Mouse (Mus musculus): ENCODE measurements around the gene Tor4a.

Tor4a gene

DNA sequence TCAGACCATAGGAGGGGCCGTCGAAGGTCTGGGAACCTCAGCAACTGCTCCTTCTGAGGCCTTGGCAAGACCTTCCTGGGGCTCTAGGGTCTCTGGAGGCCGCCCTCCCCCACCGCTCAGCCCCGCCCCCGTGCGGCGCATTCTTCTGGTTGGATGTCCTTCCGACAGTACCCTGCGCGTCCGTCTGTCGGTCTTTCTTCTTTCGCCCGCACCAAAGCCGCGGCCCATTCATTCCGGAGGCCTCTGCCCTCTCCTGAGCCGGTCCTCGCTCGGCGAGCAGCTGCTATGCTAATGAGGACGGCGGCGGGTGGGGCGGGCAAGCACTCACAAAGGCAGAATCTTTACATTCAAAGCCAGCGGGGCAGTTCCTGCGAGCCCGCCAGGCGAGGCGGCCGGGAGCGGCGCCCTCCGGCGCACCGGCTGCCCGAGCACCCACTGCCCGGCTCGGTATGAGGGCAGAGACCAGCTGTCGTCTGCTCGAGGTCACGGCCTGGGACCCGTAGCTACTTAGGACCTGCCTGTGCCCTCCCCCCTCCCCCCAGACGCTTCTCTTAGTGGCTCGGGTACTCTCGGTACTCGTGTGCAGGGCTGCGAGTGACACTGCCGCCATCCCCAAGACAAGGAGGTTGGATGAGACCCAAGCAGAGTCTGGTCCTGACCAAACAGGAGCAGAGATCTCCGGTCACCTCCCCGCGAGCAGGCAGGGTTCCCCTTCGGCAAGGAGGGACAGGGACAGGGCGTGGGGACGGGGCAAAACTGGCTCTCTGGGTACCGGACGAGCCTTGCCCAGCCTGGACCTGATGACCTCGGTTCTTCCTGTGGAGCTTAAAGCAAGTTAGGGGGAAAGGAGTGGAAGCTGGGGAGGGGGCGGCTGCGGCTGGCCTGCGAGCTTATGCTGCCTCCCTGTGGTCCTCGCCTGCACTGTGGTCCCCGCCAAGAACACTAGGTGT is 10.8 kb downstream of the Tor4a start:
- DNase-seq, result peak in 1 of 2 experiments; percentile 51

DNA sequence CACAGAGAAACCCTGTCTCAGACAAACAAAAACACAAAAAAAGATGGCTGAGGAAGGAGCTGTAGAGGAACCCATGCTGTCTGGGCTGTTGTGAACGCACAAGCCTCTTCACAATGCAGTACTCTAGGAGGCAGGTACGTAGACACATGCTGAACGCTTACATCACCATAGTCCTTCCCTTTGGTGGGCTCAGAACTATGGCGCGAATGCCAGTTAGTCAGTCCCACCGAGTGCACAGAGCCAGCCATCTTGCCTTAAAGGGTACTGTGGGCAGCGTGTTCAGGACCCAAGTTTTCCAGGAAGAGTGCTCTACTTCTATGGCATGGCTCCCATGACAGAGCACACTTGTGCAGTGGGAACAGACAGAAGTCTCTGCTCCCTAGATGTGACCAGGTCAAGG is 12.2 kb downstream of the Tor4a start:
- no peak for DNase-seq

DNA sequence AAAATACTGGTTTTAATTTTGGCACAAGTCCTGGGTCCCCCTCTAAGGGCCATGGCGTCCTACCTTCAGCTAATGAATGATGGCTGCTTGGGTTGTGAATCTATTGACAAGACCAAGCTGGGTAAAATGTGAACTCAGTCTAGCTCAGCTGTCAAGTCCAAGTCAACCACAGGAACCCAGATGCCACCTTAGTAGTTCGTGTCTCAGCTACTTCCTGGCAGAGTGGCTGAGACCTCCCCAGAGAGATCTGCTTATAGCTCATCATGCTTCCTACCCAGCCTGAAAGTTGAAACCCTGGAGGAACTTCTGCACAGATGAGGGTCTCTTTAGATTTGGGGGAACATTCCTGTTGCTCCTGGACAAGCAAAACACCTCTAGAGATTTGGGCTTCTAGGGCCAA is 13.3 kb downstream of the Tor4a start:
- DNase-seq, result no peak

DNA sequence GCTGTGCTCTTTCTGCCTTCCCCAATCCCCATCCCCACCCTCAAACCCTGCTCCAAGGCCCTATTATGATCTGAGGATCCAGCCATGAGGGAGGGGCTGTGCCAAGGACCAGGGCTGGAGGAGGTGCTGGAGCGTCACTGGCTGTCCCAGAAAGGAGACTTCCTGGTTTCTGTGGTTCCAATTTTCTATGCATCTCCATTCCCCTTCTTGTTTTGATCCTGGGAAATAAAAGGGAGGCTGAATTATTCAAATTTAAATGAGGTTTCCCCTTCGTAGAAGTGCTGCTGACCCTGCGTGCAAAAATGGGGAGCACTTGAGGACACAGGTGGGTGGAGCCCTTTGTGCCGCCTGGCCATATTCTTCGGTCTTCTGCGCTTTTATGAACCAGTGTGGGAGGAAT is 14.0 kb downstream of the Tor4a start:
- DNase-seq, result no peak

GRCm38 (mm10) chr2:25181891-25182397 is 14.7 kb downstream of the Tor4a start:
- no peak for DNase-seq

- DNase-seq, result peak; percentile 59 to 61
Measured at GRCm38 (mm10) chr2:25180973-25181890, 15.5 kb downstream of the Tor4a start.

DNA sequence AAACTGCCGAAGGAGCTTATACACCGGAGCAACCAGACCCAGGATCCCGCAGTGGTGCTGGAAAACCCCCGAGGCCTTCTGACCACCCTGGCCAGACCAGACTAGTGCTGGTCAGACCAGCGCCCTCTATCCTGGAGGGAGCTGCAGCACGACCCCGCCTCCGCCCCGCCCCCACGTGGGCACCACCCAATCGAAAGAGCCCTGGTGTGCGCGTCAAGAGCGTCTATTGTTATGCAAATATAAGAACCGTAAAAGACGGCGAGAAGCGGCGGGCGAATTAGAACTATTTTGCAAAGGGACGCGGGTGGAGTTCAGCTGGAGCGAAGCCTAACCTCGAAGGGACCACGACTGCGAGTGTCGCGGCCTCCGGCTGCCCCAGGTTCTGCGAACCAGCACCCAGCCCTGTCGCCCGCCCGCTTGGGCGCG is 16.2 kb downstream of the Tor4a start, which contains the start of gene Nrarp:
Nrarp (plus strand) TSS at position 281 of the 426 bp plus-strand sequence.
- DNase-seq, result peak; percentile 87 to 95

DNA sequence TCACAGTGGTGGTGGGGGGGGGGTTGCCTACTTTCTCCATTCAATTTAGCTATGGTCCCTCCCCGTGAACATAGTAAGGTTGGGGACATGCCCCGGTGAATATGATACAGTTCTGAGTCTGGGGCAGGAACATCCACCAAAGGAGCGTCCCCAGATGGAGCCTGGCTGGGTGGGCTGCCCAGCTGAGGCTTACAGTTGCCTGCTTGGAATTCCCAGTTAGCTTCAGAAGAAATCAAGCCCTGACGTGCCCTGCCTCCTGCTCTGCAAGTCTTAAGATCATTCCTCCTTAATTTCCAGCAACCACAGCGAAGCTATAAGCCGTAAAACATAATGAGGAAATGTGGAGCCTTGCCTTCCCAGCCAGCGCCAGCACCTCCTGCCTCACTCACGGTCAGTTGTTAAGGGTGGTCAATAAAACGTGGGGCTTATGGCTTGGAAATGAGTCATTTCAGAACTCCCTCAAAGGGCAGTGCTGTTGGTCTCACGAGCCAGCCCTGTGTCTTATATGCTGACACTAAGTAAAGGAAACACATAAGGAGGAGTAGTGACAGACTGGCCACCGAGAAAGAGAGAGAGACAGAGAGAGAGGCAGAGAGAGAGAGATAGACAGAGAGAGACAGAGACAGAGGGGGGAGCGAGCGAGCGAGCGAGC is 17.0 kb downstream of the Tor4a start:
- DNase-seq, result no peak

GRCm38 (mm10) chr2:25178285-25178972 is 18.3 kb downstream of the Tor4a start:
- DNase-seq, result no peak

GRCm38 (mm10) chr2:25177685-25178084 is 19.0 kb downstream of the Tor4a start:
- DNase-seq, result peak in 1 of 2 experiments; percentile 63

DNA sequence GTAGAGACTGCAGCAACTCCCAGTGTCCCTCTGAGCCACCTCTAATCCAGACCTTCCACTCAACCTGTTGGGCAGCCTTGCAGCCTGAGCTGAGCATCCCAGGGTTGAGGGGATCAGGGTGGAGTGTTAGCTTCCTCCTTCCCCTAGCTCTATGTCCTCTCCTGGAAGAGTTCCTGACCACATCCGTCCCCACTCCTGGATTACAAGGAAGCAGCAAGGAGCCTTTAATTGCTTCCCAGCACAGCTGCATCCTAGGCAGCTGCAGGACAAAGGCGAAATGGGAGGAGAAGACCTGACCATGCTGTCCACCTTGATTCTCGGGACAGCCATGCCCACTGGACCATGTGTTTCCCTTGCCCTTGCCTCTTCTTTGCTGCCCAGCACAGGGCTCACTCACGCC is 19.6 kb downstream of the Tor4a start:
- no peak for DNase-seq

DNA sequence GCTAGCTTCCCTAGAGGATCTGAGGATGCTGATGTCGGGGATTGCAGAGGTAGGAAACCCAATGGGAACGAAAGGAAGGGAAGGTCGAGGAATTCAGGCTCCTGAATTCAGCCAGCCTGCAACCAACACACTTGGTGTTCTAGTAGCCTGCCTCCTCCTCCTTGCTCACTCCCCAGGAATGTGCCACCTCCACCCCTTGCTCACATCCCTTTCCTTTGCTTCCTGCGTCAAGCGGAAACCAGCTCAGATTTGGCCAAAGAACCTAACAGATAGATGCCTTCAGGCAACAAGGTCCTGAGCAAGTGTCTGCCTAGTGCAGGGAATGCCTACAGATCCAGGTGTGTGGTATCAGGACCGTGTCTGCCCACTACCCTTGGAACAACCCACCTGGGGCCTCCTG is 20.1 kb downstream of the Tor4a start:
- DNase-seq, result no peak

GRCm38 (mm10) chr2:25175690-25176078 is 21.0 kb downstream of the Tor4a start:
- no peak for DNase-seq

GRCm38 (mm10) chr2:25174866-25175689 is 21.6 kb downstream of the Tor4a start:
- DNase-seq, result no peak

DNA sequence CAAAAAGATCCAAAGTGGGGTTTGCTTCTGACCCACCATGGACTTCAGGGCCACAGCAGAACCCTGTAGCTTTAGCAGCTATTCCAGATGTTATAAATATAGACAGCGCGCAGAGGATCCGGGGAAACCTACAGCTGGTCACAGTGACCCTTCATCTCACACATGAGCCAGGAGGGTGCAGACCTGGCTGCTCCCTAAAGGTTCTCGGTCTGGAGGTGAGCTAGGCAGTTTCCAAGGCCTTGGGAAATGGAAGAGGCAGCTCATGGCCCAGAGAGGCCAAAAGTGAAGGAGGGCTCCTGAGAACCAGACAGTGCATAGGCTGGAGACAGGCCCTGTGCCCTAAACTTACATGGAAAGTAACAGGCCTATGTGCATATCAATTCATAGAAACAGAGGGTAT is 22.9 kb downstream of the Tor4a start:
- DNase-seq, result no peak

DNA sequence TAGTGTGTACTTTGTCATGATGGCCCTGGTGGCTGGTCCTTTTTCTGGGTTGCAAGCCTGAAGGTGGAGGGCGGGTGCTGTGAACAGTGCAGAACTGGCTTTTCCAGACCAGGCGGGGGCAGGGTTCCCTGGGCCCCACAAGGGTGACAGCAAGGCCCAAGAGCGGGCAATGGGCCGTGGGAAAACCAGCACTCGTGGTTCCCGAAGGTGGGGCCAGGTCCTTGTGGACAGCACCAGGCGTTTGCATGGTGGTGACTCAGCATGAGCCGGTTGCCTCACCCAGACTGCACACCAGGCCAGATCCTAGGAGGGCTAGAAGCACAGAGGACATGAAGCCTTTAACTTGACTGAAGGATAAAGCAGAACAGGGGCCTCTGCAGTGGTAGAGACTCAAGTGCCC is 24.1 kb downstream of the Tor4a start:
- DNase-seq, result no peak

DNA sequence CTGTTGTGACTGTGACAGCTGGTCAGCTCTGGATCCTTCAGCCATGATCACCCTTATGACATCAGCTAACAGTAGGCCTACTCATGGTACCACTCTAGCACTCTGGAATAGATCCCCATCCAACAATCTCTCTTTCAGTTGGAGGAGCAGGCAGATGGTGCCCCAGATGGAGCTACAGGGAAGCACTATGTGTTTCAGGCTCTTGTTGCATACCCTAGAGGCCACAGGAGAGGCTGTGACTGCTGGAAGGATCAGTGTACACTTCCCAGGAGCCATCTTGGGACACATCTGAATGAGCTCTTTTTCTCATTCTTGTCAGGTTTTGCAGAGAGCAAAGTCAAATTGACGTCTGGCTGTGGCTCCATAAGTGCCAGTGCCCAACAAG is 24.9 kb downstream of the Tor4a start:
- DNase-seq, result no peak

- DNase-seq, result no peak
Measured at GRCm38 (mm10) chr2:25171101-25171768, 25.5 kb downstream of the Tor4a start.

GRCm38 (mm10) chr2:25170326-25171100 is 26.2 kb downstream of the Tor4a start:
- DNase-seq, result no peak

DNA sequence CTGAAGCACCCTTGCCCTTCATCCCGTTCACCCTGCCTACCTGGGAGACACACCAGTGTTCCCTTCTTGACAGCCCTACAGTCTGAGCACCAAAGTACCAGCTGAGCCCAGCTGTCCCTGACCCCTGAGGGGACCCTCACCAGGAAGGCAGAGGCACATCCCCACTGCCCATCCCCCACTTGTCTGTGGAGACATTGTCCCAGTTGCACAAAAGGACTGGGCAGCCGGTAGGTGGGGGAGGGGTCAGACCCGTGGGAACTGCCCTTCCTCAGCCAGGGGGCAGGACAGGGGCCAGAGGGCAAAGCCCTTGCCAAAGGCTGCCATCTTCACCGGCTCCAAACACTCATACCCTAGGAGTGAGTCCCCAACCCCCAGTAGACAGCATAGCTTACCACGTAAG is 26.9 kb downstream of the Tor4a start:
- DNase-seq, result no peak
